Mouse (Mus musculus) liver, adult (tissue): ENCODE measurements around the gene Krt7.

Source experiments
- GATA4 ChIP-seq: IDR thresholded peaks from 2 replicates; pipeline ENCODE4 v1.6.1; 2014; ENCODE audit warnings: mild to moderate bottlenecking, low read length; ENCODE audit not compliant: insufficient replicate concordance

The Krt7 gene

GRCm38 (mm10) chr15:101410775-101411174, at the start of gene Krt7:
Krt7 (plus strand) TSS chr15:101411043.
- no peak for TF ChIP-seq GATA4

DNA sequence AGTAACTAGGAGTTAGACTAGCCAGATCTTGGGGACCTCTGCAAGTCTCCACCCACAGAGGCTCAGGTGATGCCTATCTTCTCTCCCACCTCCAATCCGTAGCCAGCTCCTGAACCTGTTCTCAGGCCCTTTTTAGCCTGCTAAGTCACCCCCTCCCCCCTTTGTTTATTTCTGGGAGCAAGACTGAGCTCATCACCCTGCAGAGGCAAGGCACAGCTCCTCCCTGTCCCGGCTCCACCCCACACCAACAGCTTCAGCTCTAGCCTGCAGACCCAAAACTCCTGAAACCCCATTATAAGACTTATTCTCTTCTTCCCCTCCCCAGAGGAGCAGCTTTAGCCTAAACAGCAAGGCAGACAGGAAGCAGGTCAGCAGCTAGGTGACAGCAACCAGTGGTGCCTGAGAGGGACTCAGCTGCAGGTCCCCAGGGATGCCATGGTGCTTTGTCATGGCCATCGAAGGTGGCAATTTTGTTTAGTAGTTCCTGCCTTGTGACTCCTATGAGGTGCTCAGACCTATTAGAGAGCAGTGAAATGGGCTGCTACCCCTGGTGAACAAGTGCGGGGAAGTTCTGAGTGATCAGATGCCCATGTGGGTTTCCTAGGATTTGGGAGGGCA, 48.3 kb upstream of the Krt7 start:
- TF ChIP-seq GATA4, result no peak

DNA sequence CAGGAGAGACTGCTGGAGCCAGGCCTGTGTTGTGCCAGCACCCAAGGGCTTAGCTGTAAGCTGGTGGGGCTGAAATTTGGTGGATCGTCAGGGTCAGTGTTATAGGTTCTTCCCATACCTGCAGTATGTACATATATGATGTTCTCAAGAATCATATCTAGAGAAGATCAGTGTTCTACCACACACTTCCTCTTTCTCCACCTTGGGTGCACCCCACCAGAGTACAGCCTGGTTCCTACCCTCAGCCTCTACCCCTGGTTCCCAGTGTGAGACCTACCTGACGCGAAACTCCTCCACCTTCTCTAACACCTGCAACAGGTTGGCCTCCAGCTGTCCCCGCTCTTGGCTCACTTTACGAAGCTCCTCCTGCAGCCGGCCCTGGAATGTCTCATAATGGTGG, 46.9 kb upstream of the Krt7 start:
- TF ChIP-seq GATA4, result no peak

GRCm38 (mm10) chr15:101364425-101364824, 46.4 kb upstream of the Krt7 start:
- TF ChIP-seq GATA4, result no peak

DNA sequence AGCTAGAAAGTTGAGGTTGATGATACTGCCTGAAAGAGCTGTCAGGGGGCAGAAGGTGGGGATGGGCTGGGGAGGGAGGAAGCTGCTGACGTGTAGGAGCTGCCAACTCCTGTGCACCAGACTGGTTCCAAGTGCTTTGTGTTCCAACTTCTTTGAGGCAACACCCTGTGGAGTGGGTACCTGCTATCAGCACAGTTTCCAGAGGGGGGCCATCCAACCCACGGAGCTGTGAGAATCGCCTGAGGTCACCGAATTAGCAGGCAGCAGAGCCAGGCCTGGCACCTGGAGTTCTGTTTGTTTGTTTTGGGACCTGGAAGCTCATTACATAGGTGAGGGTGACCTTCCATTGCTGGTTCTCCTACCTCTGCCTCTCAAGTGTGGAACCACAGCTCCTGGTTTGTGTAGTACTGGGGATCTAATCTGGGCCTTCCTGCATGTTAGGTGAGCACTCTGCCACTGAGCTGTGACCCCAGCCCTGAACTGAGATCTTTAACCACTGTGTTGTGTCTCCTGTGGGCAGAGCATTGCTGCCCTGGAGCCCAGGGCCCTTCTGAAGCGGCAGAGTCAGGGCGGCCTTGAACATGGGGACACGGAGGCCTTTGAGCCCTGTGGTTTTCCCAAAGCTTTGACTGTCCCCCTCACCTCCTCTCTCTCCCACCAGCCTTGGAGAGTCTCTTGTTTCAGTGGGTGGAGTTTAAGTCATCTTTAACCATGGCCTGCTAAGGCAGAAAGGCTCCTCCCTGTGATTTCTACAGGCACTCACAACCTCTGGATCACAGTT, 45.8 kb upstream of the Krt7 start:
- TF ChIP-seq GATA4, result no peak

DNA sequence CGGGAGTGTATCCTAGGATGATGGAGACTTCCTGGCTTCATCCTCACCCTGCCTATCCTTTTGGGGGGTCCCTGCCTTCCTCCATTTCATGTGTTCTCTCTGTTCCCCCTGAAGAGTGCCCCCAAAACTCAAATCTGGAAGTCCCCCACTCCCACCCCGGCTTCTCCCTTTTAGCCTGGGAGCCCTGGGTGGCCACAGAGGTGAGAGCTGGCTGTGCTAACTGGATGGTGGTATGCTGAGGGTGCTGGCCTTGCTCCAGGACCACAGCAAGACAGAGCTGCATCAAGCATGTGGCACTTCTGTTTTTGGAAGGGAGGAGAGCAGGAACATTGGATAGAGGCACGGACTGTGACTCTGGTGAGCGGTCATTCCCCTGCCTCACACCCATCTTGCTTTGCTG, 45.1 kb upstream of the Krt7 start:
- no peak for TF ChIP-seq GATA4

DNA sequence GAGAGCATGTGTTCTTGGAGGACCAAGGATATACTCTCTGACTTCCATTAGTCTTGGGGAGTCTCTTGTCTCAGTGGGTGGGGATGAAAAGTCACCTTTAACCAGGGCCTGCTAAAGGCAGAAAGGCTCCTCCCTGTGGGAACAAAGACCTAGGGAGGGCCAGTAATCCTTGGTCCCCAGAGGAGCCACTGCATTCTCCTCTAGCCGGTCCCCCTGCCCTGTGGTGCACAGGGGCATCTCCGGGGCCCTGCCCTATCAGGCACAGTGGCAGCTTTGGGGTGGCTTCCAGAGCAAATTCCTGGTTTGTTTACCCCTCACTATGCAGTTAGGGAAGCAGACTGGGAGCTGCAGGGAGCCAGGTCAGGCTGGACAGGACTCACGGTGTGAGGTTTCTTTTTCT, 44.4 kb upstream of the Krt7 start:
- no peak for TF ChIP-seq GATA4

- no peak for TF ChIP-seq GATA4
Observed at GRCm38 (mm10) chr15:101366926-101367325, 43.9 kb upstream of the Krt7 start.

DNA sequence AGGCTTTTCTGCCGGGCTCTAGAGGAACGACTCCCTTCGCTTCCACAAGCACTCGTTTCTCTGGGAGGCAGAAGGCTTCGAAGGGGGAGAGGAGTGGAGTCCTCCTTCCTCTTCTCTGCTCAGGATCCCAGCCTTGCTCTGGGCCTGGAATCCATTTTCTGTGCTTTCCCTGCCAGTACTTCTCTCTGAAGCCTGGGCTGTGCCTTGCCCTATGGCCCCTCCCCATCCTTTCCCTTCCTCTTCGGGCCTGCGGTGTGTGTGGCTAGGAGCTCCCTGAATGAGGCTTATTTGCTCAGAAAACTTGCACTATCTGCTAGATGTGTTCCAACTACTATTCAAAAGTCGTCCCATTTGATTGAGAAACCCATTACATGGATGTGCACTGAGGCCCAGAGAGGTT, 43.3 kb upstream of the Krt7 start:
- TF ChIP-seq GATA4, result no peak

DNA sequence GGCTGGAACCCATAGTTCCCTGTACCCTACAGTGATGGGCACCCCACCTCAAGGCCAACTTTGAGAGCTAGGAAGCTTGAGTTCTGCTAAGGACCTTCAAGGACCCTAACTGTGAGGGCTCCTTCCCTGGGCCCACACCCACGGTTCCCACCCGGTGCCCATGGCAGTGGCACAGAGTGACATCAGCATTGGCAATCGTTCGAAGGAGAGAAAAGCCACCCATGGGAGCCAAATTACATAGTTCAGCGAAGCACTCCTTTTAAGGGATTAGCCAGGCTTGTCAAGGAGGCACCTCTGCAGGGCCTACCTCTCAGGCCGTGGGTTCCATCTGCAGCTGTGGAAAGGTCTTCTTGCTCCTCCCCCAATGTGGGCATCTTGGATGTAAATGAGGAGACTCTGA, 42.8 kb upstream of the Krt7 start:
- TF ChIP-seq GATA4, result no peak

DNA sequence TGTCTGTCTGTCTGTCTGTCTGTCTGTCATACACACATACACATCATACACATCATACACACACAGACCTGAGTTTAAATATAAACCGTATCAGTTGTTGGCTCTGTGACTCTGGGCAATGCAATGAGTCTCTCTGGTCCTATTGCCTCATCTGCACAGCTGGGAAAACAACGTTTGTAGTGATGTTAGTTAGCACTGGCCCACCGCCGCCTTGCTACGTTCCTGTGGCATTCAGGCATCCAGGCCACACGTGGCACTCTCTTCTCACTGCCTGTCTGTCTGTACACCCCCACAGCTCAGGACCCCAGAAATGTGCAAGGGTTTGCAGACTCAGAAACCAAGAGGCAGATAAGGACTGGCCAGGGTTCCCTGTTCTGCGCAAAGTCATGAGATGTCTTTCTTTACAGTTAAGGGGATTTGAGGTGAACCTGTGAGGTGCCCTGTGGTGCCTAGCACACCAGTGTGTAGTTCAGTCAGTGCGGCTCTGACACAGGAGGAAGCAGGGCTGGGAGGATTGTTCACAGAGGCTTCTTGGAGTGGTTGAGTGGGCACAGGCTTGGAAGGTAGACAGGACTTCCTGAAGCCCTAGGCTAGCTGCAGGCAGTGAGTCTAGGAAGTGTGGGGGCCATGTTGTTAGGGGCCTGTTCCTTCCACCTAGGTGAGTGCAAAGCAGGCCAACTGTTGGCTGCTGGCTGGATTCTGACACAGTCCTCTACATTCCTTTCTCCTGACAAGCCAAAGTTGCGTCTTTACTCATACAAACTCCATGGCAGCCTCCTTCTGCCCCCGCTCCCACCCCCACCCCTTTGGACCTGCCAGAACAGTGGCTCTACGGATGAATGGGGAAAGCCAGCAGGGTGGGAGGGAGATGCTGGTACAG, 42.1 kb upstream of the Krt7 start:
- no peak for TF ChIP-seq GATA4

- no peak for TF ChIP-seq GATA4
Observed at GRCm38 (mm10) chr15:101369382-101370100, 41.3 kb upstream of the Krt7 start.

DNA sequence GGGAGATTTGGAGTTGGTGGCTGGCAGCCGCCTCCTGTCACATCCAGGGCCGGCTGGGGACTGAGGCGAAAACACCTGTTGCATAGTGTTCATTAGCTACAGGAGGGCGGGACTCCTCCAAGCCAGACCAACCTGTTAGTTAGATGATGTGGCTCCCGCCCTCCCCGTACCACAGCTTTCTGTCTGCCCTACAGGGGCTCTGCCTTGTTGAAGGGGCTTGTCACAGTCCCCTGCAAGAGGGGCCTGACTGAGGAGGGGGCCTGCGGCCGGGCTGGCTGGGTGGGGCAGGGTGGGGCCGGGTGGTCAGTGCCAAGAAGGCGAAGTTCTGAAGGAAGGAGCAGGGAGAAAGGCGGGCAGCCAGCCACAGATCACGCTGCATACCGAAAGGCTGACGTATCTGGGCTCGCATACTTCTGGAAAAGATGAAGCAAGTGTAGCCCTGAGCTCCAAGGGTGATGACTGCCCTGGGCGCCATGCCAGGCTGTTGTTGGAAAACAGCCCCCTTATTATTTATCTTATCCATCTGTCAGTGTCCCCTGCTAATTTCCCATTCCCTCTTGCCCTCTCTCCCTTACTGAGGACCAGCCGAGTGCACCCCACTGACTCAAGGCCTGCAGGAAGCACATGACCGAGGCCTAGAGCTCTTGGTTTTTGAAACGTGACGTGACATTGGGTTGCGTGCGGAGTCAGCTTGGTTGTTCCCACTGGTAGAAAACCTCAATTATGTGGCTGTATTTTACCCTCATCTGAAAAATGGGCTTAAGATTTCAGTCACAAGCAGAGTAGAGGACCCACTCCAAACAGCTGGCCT, 40.5 kb upstream of the Krt7 start, which contains the start of gene Krt80:
Gene Krt80 (minus strand): TSS at position 62 of the 811 bp plus-strand sequence.
- no peak for TF ChIP-seq GATA4
